Mouse (Mus musculus): Measurements from ENCODE around the gene A230050P20Rik.

GRCm38 (mm10) chr9:20889185-20890141 lies 21.0 kb downstream of the A230050P20Rik start:
- TF ChIP-seq MAX (IDR thresholded peaks at IDR 0.05; ENCODE audit: low read length) (no peak), CTCF (IDR thresholded peaks at IDR 0.05 in 2 of 3, conservative IDR thresholded peaks at IDR 0.05 in 1 of 3; ENCODE audit: control insufficient read depth in 1 of 3, insufficient read depth in 1 of 3, low read depth in 2 of 3, low read length in 3 of 3, poor library complexity in 1 of 3, severe bottlenecking in 1 of 3) (no peak), NELFE (IDR thresholded peaks at IDR 0.05; ENCODE audit: low read depth, low read length) (no peak), ZMIZ1 (IDR thresholded peaks at IDR 0.05; ENCODE audit: low read depth, low read length) (no peak), NRF1 (IDR thresholded peaks at IDR 0.05; ENCODE audit: insufficient read depth, low read depth, low read length, poor library complexity, severe bottlenecking) (no peak), JUND (IDR thresholded peaks at IDR 0.05; ENCODE audit: low read depth, low read length) (no peak), POLR2A (IDR thresholded peaks at IDR 0.05; ENCODE audit: control insufficient read depth in 1 of 2, insufficient read depth in 1 of 2, low read depth in 1 of 2, low read length in 2 of 2, poor library complexity in 1 of 2) (no peak), GATA1 (IDR thresholded peaks at IDR 0.05; ENCODE audit: low read depth, low read length) (no peak)
